22 mouse cellular contexts compared by ENCODE assay signal in genomic region chr14:101050212-101050611, GRCm38 (mm10).
DNase-seq lines count a peak whose midpoint lies in the region; ATAC-seq and TF ChIP-seq lines count a peak whose summit lies in the region.
"Had no signal": no experiment of that assay in that cellular context is flagged by ENCODE, and none has a peak within 500 bp of the region (broad histone marks: within the 10 kb centered on the region; RNA-seq: fewer than 3 reads in every experiment).

No protein-coding gene starts in this region.

- no peak overlapping the region for H3K4me2 ChIP-seq in hindbrain, embryonic 16.5 days (ENCODE audit: low read length)
- no peak overlapping the region for H3K4me2 ChIP-seq in hindbrain, postnatal 0 days (ENCODE audit: low read depth, low read length)

- intact Hi-C loops in left cerebral cortex, postnatal 10 days (cut with DNase I) = no loop called here

- no peaks in the 10 kb centered on the region for H3K36me3 ChIP-seq in hindbrain, embryonic 16.5 days (ENCODE audit: control insufficient read depth, insufficient read depth, low read length)
- H3K36me3 ChIP-seq in hindbrain, postnatal 0 days (ENCODE audit: insufficient read depth, low read length) = no peaks in the 10 kb centered on the region
- H3K36me3 ChIP-seq: G1E had no signal

- WGBS in hindbrain, embryonic 16.5 days = 90% methylated on average over 2 of the region's 2 CpGs
- WGBS in hindbrain, postnatal 0 days = 89% methylated on average over 2 of the region's 2 CpGs

- DNase-seq in hindbrain, postnatal 0 days (ENCODE audit: low spot score) = no peak
- no peak for DNase-seq in left cerebral cortex, postnatal 10 days (ENCODE audit: extremely low spot score in 1 of 2, low spot score in 2 of 2)
- DNase-seq in lung, postnatal 36 days = no peak
- DNase-seq: adrenal gland, adult 2 months; adrenal gland, adult 8-10 months; adrenal gland, postnatal 10 days; adrenal gland, postnatal 14 days; adrenal gland, postnatal 25 days; adrenal gland, postnatal 36 days; B cell, adult 2 months; cerebellum, adult 11 months; cerebellum, adult 11-12 months had no signal

- H3K27me3 ChIP-seq in hindbrain, embryonic 16.5 days (replicated peaks; ENCODE audit: control insufficient read depth, insufficient read depth, low read length) = no peaks in the 10 kb centered on the region
- H3K27me3 ChIP-seq in hindbrain, postnatal 0 days (ENCODE audit: insufficient read depth, low read length) = no peaks in the 10 kb centered on the region
- H3K27me3 ChIP-seq: CH12.LX, Patski had no signal

- ATAC-seq in common myeloid progenitor, adult 5-6 weeks (replicated peaks; ENCODE audit: low read depth, poor library complexity, severe bottlenecking) = peak; percentile 53; the same call in 1 of the 2 replicates
- ATAC-seq in granulocyte monocyte progenitor cell, adult 5-6 weeks (replicated peaks; ENCODE audit: poor library complexity, severe bottlenecking) = peak; percentile 53; the same call in 1 of the 2 replicates
- ATAC-seq in megakaryocyte, adult 5-6 weeks (ENCODE audit: poor library complexity, severe bottlenecking) = peak; percentile 39; the same call in 1 of the 2 replicates
- peak; percentile 61 for ATAC-seq in megakaryocyte progenitor cell, adult 5-6 weeks (replicated peaks; ENCODE audit: poor library complexity)
- no peak for ATAC-seq in hindbrain, embryonic 16.5 days
- ATAC-seq in hindbrain, postnatal 0 days = no peak
- ATAC-seq: activated CD4-positive, CD25-positive, alpha-beta regulatory T cell, adult 4 months; CD4-positive, CD25-positive, alpha-beta regulatory T cell, adult 4 months; Patski had no signal

- no peaks in the 10 kb centered on the region for H3K4me1 ChIP-seq in hindbrain, embryonic 16.5 days (ENCODE audit: control insufficient read depth, insufficient read depth, low read depth, low read length)
- no peaks in the 10 kb centered on the region for H3K4me1 ChIP-seq in hindbrain, postnatal 0 days (ENCODE audit: insufficient read depth, low read length)

- no peak overlapping the region for H3K27ac ChIP-seq in hindbrain, embryonic 16.5 days (ENCODE audit: low read depth, low read length)
- H3K27ac ChIP-seq in hindbrain, postnatal 0 days = no peak overlapping the region

- H3K4me3 ChIP-seq in hindbrain, embryonic 16.5 days (ENCODE audit: low read length) = no peak overlapping the region
- H3K4me3 ChIP-seq in hindbrain, postnatal 0 days (ENCODE audit: low read length) = no peak overlapping the region

- no peaks in the 10 kb centered on the region for H3K9me3 ChIP-seq in hindbrain, embryonic 16.5 days (ENCODE audit: control insufficient read depth, low read length)
- H3K9me3 ChIP-seq in hindbrain, postnatal 0 days (ENCODE audit: low read length) = no peaks in the 10 kb centered on the region

- H3K9ac ChIP-seq in hindbrain, embryonic 16.5 days (ENCODE audit: low read depth, low read length) = no peak overlapping the region
- no peak overlapping the region for H3K9ac ChIP-seq in hindbrain, postnatal 0 days (replicated peaks; ENCODE audit: low read length)

- no peak for TF ChIP-seq CTCF in hindbrain, postnatal 0 days (IDR thresholded peaks at IDR 0.05; ENCODE audit: low read depth)

Comparison
In these comparisons a context has a peak if more than half of its experiments do, and no peak if none do; other contexts are left out.
1. ATAC-seq: peak in common myeloid progenitor, adult 5-6 weeks (single experiment), granulocyte monocyte progenitor cell, adult 5-6 weeks (single experiment), megakaryocyte, adult 5-6 weeks (single experiment) and megakaryocyte progenitor cell, adult 5-6 weeks (single experiment); none in hindbrain, embryonic 16.5 days (single experiment) and hindbrain, postnatal 0 days (single experiment).